Mouse (Mus musculus) heart, adult 9 months (tissue): ENCODE data around the gene Cyp4f18.
"Not testable (repeated sequence)": the region's sequence is repeated elsewhere in the genome, so short reads cannot be mapped to it uniquely, and the experiment has no call there.

Source experiments
- DNase-seq, 2 experiments: peaks; one replicate each; pipeline ENCODE4 v3.0.0; 2022; ENCODE audit warnings: low spot score in 2 of 2

Gene Cyp4f18

DNA sequence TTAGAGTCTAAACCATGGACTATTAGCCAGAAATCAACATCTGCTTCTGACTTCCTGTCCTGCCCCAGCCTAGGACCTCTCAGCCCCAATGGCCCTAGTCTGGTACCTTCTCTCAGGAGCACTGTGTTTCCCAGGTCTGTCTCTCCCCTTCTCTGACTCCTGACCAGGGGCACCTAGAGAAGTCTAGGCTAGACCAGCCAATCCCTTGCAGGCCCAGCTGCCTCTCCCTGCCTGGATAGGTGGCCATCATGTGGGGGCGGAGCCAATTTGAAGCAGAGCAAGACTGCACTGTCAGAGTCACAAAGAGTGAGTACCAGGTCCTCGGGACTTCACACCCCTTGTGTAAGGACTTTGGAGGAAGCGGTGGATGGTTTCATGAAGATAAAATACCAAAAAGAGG lies at the start of gene Cyp4f18:
TSS of gene Cyp4f18 (minus strand) at position 154 of the 400 bp plus-strand sequence.
- DNase-seq: peak in 1 of 2 experiments; percentile 31

DNA sequence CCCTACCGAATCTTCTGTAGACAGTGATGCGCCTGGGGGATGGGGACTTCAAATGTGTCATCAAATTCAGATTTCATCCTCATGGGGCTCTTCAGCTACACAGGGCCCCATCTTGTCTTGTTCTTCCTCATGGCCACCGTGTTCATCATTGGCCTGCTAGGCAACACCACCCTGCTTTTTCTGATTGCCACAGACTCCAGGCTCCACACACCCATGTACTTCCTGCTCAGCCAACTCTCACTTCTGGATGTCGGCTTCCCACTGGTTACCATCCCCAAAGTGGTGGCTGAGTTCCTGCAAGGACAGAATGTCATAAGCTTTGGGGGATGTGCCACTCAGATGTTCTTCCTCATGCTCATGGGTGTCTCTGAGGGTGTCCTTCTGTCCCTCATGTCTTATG lies 48.2 kb upstream of the Cyp4f18 start:
- not testable (repeated sequence) for DNase-seq

DNA sequence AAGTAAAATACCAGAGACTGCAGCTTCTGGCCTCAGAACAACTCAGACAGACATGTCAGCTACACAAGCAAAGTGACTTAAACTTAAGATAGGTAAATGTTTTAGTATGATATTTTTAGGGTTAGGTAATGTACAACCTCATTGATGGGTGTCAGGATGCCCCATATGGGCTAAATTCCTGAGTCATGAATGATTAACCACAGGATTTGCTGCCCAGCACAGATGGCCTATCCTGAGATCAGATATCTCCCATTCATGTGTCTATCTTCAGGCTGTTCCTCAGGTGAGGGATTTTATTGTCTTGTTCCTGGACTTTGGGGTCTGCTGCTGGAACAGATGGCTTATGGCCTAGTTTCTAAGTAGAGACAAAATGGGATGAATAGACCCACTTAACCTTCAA lies 45.2 kb upstream of the Cyp4f18 start:
- not testable (repeated sequence) for DNase-seq

DNA sequence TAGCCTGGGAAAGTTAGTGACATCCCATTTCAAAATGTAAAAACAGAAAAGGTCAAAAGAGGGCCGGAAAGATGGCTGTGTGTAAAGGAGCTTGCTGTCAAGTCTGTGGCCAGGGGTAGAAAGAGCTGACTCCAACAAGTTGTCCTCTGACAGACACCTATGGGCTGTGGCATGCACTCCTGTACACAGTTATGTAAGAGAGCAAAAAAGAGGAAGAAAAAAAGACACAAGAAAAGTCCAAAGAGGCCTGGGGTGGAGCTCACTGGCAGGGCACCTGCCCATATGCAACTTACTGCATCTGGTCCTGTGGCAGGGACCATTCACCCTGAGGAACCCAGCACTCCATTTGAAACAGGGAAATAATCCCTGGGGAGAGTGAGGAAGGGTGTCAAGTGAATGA lies 33.1 kb upstream of the Cyp4f18 start:
- DNase-seq: no peak

DNA sequence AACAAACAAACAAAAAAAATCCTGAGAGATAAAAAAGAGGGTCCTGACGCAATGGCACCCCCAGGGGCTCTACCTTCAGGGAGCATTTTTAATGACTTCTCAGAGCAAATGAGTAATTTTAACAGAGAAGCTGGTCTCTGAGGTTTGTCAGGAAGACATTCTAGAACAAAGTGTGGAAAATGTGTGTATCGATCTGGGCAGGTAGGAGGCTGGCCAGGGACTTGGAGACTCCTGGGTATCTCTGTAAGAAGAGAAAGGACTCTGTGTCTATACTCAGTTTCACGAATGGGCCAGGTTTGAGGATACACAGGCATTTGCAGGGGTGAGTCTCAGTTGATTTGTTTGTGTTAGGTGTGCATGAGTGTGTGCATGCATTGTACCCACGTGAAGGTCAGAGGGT lies 31.5 kb upstream of the Cyp4f18 start, which contains the start of gene Olfr372:
TSS of gene Olfr372 (plus strand) at position 301 of the 400 bp plus-strand sequence.
- DNase-seq: not testable (repeated sequence)

DNA sequence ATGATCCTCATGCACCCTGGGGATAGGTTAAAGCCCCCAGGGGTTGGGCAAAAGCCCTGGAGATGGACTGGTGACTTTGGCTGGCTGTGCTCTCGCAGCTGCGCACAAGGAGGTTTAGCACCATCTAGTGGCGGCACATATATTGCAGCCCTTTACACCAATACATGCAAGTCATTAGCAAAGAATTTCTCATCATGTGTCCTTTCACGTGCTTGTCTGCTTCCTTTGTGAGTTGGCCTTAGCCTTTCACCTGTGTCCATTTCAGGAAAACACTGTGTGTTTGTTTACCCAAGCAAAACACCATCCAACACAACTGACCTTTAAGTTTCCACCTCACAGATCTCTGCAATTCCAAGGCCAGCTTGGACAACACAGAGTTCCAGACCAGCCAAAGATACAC lies 23.5 kb upstream of the Cyp4f18 start:
- DNase-seq: peak in 1 of 2 experiments; percentile 32

DNA sequence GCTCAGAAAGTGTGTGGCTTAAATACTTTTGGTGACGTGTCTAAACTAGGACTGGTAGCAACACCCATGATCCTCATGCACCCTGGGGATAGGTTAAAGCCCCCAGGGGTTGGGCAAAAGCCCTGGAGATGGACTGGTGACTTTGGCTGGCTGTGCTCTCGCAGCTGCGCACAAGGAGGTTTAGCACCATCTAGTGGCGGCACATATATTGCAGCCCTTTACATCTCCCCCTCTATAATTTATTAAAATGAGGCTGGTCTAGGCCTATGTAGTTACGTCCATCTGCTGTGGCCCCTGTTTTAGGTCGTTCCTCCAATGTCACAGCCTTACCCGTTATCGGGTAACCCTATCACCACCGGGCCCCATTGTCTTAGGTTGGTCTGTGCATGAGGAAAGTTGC lies 15.5 kb upstream of the Cyp4f18 start:
- peak in 1 of 2 experiments; percentile 51 for DNase-seq

DNA sequence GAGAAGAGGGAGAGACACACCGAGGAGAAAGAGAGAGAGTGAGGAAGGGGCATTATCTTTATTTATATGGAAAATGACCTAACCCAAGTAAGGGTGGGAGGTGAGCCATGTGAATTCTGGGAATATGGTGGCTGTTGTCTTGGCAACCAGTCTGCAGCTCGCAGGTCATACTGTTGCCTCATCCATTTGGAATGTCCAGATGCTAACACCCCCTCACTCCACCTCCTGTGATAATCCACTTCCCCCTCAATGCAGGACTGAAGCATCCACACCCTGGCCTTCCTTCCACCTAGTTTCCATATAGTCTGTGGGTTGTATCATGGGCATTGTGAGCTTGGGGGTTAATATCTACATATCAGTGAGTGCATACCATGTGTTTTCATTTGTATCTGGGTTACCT lies 10.4 kb upstream of the Cyp4f18 start:
- no peak for DNase-seq

DNA sequence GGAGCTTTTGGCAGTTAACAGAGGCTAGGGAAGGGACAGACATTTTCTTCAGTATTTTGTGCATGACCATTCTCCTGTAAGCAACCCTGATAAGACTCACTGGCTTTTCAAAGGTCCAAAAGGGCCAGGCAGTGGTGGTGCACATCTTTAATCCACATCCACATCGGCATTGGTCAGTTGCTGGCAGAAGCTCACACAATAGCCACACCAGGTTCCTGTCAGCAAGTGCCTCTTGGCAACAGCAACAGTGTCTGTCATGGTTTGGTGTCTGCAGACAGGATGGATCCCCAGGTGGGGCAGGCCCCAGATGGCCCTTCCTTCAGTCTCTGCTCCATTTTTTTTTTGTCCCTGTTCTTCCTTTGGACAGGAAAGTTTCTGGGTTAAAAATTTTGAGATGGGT lies 9.6 kb upstream of the Cyp4f18 start:
- DNase-seq: not testable (repeated sequence)

DNA sequence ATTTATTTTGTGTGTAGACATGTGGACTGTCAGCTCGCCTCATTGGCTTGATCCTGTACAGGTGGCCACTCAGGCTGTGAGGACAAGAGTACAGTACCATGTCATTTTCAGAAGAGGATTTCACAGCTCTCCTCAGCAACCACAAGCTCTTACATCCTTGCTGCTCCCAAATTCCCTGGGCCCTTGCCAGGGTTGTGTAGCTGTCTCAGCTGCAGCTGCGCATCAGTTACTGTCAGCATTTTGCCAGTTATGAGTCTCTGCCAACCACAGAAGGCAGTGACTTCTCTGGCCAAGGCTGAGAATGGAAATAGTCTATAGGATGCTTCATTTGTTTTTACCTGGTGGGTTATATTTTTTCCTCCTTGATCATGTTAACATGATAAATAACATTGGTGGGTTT lies 8.7 kb upstream of the Cyp4f18 start:
- DNase-seq: peak in 1 of 2 experiments; percentile 34

DNA sequence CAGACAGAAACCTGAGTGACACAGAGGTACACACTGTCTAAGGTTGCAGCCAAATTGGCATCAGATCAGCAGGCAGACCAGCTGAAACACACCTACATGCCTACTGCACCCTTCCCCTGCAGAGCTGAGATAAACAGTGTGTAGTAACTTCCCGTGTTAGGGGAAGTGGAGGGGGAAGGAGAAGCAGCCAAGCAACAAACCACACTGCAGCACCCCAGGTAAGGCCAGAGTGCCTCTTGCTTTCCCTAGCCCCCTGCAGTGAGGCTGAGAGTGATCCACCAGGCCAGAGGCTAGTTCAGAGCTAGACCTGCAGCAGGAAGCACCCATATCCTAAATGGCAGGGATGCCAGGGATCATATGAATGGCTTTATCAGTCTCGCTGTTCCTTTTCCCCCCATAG lies 7.9 kb upstream of the Cyp4f18 start:
- peak in 1 of 2 experiments; percentile 21 for DNase-seq

DNA sequence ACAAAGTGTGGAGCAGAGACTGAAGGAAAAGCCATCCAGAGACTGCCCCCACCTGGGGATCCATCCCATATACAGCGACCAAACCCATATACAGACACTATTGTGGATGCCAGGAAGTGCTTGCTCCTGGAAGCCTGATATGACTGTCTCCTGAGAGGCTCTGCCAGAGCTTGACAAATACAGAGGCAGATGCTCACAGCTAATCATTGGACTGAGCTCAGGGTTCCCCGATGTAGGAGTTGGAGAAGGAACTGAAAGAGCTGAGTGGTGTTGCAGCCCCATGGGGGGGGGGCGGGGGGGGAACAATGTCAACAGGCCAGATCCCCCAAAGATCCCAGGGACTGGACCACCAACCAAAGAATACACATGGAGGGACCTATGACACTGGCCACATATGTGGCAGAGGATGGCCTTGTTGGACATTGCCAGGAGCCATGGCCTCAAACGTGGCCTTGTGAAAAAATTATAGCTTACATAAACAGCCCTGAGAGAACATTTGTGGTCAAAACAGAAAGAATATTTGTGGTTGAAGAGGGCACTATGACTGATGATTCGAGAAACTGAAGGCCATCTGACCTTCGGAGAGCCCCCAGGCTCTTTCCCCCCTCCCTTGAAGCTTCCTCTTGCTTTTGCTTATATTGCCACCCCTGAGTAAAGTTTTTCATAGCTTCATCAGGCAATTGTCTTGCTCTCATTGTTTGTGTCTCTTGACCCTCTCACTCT lies 4.2 kb upstream of the Cyp4f18 start:
- DNase-seq: peak; percentile 27 to 49

DNA sequence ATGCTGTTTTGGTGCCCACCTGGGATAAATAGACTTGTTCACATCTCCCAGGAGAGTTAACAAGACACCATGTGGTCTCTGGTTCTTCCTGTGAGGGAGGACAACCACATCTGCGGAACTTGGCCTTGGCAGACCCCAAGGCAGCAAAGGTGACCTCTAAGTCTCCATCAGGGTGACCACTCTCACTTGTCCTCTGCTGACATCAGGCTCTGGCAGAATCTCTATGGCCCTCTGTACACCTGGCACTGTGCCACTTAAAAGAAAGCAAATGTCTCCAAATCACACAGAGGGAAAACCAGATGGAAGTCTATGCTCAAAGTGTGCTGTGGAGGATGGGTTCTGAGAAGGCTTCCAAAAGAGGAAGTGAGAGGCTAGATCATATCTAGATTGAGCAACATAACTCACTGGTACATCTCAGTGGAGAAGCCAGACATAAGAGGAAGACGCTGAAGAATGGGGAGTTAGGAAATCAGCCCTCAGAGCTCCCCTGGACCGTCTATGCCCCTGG lies 1.2 kb downstream of the Cyp4f18 start:
- peak; percentile 49 to 73 for DNase-seq

DNA sequence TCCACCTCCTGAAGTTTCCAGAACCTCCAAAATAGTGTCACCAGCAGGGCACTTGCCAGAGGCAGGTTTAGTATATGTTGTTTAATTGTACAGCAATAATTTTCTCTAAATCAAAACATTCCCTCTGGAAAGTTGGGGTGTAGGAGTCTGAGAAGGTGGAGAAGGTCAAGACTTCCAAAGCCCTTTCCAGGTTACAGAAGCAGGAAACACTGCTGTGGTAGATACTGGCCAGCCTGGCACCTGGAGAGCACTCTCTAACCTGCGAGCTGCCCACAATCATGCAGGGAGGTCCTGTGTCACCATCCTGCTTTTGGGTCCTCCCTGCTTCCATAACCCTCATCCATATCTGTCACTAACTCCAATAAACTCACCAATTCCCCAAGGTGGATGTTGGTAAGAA lies 2.7 kb downstream of the Cyp4f18 start:
- DNase-seq: no peak

DNA sequence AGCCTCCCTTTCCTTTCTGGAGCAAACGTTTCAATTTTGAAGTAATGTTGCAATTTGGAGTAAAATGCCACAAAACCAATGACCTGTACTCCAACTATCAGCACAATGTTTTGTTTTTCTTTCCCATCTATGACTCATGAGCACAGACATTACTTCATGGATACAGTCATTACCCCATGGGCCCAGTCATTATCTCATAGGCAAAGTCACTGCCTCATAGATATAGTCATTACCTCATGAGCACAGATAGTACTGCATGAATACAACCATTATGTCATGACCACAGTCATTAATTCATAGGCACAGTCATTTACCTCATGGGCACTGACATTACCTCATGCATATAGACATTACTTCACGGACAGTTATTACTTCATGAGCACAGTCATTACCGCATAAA lies 3.5 kb downstream of the Cyp4f18 start:
- no peak for DNase-seq

DNA sequence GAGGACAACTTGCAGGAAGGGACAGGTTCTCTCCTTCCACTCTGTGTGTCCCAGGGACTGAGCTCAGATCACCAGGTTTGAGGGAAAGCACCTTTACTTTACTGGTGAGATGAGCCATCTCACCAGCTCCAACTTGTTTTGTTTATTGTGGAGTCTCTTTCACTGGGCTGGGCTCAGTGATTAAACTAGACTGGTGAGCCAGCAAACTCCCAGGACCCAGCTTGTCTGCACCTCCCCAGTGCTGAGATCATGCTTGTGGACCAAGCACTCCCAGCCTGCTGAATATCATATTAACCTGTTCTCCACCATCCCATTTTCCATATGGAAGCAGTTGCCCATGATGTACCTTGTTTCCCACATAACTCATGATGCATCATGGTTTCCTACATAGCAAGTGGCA lies 6.5 kb downstream of the Cyp4f18 start:
- DNase-seq: no peak

DNA sequence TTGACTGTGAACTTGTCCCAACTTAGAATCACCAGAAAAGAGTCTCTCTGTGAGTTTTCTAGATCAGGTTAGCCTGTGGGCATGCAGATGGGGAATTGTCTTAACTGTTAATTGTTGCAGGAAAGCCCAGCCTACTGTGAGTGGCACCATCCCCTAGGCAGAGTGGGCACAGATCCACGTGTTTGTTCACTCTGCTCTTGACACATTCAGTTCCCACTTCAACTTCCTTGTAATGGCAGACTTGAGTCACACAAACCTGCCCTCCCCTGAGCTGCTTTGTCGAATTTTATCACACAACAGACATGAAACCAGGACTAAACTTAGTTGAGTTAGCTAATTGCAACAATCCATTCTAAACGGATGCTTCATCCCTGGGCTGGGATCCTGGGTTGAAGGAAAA lies 9.2 kb downstream of the Cyp4f18 start:
- DNase-seq: no peak

DNA sequence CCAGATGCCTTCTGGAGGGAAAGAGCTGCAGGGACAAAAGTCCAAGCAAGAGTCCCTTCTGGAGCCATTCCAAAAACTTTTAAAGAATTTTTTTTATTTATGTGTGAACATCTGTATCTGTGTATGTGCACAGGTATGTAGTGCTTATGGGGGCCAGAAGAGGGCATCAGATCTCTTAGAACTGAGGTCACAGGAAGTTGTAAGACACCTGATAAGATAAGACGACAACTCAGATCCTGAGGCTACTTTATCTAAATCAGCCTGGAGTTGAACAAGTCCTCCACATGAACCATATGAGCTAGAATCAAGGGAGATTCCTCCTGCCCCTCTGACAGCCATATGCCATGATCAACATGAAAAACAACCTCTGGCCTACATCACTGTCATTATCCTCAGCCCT lies 10.0 kb downstream of the Cyp4f18 start:
- DNase-seq: no peak

DNA sequence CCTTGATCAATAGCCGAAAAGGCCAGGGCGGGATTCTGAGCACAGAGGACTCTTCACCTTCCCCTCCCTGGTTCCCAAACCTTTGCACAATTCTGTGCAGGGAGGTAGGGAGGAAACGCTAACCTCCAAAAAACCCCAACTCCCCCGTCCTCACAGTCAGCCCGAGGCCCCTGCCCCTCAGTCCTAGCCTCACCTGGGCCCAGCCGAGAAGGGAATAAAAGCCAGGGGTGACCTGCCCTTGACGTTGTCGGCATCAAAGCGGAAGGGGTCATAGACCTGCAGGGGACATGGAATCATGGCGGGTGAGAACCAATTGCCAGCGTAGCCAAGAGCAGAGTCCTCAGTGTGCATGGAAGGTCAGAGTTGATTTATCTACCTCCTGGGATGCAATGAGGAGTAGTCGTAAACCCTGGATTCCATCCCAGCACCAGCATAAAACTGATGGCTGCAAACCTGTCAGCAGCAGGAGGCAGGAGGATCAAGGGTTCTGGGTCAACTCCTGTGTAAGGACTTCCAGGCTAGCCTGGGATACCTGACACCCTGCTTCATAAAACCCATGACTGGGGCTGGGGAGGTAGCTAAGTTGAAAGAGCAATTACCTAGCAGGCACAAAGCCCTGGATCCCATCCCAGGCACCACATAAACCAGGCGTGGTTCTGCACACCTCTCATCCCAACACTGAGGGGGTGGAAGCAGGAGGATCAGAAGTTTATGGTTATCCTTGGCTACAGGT lies 20.4 kb downstream of the Cyp4f18 start:
- DNase-seq: no peak

DNA sequence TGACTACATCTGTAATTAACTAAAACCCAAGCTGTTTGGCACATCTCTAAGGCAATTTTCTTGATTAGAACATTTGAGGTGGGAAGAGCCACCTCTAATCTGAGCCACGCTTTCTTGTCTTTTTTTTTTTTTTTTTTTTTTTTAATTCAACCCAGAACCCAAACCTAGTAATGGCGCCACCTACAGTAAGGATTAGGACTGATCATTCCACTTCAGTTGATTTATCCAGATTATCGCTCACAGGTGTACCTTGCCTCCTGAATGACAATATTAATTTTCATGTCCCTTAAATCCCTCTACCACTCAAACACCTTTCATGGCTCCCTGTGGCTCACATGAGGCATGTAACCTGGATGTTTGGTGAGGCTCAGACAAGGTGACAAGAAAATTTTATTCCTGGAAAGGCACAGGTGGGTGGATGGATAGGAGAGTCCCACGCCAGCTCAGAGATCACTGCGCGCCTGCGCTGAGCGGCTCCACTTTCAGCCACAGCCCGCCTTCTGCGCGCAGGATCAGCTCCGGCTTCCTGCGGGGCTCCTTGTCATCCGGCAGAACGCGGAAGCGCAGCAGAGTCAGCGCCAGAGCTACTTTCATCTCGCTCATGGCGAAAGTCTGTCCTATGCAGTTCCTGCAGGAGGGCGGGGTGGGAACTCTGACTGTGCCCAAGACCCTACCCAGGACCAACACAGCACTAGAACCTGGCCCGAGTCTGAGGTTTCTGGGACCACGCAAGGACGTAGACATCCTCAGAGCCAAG lies 21.1 kb downstream of the Cyp4f18 start:
- DNase-seq: peak; percentile 22 to 23

DNA sequence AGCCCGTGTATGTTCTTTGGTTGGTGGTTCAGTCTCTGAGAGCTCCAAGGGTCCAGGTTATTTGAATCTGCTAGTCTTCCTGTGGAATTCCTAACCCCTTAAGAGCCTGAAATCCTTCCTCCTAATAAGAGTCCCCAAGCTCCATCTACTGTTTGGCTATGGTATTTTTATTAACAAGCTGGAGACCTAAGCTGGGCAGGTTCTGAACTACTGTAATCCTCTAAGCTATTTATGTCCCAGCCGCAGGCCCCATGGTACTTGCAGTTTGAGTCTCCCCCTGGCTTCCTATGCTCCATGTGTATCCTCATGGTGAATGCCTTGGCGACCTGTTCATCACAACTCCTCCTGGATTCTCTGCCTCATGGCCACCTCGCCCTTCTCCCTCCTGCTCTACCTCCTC lies 24.8 kb downstream of the Cyp4f18 start:
- no peak for DNase-seq

DNA sequence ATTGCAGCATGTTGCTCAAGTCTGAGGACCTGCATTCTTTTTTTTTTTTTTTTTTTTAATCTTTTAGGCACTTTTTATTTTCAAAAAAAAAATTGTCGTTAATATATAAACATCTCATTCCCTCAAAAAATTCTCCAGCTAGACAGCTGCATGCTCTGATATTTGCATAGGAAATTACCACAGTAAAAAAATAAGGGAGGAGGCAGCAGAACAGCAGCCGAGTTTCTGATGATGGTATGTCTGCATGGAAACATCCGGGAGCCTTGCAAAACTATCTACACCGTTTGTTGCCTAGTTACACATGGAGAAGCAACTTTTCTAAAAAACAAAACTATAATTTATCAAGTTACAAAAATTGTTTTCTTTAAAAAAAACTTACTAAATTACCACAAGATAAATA lies 28.0 kb downstream of the Cyp4f18 start:
- DNase-seq: no peak
